Mouse (Mus musculus) cerebellum, adult (tissue): ENCODE data around the gene Cpped1.
A peak's percentile ranks its signal among the peaks of the same experiment; 100 is the strongest.

Experiments used
- ATAC-seq: cut with Nextera tagmentation; 2 replicates; pipeline ENCODE4 v1.9.2; 2017; ENCODE audit warnings: mild to moderate bottlenecking, moderate library complexity, mixed read lengths; ENCODE audit not compliant: insufficient number of reproducible peaks, low FRiP score, low TSS enrichment

The Cpped1 gene

DNA sequence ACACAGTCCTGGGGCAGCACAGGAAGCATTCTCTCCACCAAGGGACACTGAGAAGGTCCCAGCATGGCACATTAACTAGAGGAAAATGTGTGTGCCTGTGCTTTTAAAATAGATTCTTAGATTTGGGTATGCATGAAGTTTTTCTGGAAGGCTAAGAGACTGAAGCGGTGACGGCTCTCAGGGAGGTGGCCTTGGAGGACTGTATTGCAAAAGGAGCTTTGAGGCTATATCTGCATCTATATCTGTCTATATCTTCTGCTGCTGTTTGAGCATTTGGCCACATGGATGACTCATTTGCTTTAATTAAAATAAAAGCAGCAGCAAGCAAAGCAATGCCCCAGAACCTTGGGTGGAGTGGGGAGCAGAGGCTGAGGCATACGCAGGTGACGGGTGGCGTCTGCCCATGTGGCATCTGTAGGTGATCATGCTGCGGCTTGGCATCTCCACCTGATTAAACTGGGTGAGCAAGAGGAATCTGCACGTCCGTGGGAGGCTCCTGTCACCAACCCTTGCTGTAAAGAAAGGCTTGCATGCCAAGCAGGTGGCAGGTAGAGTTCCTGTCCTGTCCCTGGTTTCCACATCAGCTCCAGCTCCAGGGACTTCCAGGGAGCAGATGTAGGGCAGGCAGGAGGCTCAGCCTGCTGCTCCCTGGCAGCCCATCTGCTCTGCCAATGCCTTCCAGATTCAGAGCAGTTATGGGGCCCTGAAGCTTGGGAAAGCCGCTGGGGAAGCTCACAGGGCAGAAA, 130.4 kb downstream of the Cpped1 start:
- ATAC-seq = peak; percentile 51

DNA sequence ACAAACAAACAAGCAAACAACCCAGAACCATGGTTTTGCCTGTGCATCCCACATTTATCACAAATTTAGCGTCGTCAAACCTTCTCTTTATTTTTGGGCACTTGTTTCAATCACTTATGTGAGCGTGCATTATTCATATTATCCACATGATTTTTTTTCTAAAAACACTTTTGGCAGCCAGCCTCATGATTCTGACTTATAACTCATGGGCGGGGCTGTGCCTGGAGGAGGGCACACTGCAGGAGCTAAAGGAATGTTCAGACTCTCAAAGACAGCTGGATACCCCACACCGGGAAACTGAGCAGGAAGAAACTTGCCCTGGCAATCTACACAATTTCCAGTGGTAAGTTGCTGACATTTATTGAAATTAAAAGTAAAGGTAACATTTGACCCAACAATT, 131.1 kb downstream of the Cpped1 start:
- no peak for ATAC-seq

DNA sequence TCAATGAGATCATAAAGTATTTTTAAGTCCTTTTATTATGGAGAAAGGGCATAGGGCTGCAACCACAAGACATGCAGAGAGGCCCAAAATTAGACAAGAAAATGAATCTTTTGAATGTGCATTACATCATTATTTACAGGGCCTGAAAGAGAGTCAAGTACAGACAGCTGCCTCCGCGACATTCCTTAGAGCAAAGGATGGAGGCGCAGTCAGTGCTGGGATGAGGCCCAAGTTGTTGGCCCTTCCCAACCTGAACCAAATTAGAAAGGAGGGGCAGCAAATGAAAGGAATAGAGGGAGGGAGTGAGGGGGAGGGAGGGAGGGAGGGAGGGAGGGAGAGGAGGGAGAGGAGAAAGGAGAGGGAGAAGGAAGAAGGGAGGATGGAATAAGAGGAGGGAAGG, 132.7 kb downstream of the Cpped1 start:
- ATAC-seq = no peak

DNA sequence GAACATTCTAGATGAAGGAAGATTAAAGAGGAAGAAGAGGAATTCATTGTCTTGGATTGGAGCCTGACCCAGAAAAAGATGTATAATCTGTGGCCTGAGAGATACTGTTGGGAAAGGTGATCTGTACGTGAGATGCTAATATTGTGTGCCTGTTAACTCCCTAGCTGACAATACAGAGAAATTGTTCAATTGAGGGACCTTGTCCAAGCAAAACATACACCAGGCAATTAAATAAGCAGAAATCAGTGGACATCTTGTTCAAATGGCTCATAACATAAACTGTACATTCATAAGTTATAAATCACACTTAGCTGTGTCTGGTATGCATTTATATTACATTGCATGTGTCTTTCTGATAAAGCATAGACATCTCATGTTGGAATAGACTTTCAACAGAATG, 134.9 kb downstream of the Cpped1 start:
- ATAC-seq = no peak

DNA sequence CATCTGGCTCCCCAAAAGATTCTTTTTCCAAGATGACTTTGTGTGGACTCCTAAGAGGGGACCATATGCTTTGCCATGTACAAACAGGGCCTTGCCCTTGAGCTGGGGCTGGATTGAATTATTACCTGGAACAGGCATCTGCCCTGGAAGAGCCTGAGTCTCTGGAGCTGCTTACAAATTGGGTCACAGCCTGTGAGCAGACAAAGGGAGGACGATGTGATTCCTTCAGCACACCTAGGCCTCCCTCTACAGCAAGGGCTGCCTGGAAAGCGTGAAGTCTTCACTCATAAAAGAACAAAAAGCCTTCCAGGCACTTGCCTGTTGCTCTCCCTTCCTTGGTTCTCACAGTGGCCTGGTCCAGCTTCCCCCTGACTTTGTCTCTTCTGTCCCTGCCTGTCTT, 136.9 kb downstream of the Cpped1 start:
- ATAC-seq = no peak

DNA sequence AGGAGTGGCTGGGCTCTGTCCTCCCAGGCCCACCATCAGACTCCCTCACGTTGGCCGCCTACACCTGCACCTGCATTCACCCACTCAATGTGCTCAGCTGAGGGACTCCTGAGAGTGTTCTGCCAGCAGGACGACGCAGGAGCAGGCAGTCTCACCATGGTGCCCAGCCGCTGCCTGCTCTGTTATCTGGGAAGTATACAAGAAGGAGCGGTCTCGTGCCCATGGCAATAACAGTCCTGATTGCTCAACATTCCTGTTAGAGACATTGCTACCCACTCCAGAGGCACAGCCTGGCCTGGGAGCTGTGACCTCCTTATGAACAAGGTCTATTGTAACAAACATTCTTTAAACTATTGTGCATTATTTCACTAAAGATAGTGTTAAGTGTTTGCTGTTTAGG, 151.3 kb downstream of the Cpped1 start:
- no peak for ATAC-seq

DNA sequence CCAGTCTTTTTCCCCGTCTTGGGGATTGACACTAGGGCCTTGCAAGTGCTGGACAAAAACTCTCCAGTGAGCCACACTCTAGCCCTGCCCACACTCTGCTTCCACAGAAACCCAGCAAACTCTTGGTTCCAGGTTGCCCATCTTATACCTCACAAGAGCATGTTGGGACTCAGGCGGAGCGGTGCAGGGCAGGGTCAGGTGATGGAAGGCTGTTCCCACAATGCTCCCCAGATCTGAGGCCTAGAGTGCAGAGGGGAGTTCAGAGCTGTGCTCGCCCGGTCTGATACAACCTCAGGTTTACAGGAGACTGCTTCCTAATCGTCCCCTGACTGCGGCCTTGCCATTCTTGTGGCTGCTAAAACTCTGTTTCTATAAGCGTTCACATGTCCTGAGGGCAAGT, 151.8 kb downstream of the Cpped1 start:
- no peak for ATAC-seq

DNA sequence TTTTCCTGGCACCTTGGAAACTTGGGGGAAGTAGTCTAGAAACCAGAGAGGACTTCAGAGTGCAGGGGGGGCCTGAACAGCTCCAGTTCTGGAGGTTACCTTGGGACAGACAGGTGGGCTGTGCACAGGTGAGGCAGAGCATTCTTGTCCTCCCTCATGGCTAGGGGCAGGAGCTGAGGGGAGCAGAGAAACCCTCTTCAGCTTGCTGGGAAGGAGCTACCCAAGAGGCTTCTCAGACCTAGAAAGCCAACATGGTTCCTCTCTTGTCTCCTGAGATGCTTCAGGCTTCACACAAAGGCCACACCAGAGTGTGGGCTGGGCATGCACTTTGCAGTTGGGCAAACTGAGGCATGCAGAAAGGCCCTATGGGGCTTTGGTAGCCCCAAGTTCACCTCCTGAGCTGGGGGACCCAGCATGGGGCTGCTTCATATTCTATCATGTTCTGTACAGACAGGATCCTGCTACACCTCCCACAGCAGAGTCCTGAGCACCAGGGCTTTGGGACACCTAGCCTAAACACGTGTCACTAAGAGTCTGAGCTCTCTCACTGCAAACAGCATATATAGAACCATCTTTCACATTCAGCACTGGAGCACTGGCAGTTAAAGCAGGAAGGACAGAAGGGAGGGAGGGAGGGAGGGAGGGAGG, 152.5 kb downstream of the Cpped1 start:
- no peak for ATAC-seq

DNA sequence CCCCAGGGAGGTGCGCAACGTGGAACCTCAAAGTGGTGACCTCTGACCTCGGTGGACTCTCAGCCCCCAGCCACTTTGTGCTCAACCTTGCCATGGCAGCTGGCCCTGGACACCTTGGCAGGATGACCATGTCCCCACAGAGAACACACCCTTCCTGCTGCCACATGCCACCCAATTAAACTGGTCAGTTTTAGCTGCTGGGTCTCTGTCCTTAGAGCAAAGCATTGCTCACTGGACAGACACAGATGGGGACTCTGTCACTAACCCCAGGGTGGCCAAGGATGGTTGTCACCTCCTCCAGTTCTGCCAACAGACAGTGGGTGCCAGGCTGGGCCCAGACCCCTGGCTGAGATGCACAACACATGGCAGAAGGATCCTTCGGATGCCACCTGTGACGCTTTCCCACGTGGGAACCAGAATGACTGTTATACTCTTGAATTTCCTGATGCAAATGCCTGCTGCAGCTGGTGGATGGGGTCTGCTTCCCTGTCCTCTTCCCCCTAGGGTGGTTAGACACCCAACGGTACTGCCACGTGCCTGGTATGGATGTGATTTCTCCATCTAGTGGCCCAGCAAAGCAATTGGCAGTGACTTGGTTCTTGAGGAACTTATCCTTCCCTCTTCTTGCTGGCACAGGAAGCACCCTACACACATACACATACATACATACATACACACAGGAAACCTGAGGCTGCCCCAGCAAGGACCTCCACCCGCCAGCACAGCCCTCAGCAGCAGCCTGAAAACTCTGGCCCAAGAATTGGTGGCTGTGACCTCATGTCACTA, 153.8 kb downstream of the Cpped1 start:
- ATAC-seq = no peak

DNA sequence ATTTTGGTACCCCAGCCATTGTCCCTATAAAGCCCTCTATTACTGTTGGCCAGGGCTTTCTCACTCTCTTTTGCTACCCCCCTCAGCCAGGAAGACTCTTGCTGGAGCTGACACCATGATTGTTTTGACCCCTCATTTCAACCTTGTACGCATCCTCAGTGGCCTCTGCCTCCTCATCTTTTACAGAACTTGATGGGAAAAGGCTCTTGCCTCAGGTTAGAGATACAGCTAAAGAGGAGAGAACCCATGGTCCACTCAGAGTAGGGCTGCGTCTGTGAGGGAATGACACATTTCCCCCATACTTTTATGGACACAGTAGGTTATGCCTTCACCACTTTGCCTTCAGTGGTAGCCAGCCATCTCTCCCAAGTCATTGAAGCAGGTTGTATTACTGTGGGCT, 155.1 kb downstream of the Cpped1 start:
- no peak for ATAC-seq
